Mouse (Mus musculus) thymus, adult 2 months (tissue): ENCODE results near the gene Acot5. TPM values are rescaled to one million over a fixed set of nuclear protein-coding genes. Genes with fewer than 3 reads are reported as not detected.

Source experiments
- DNase-seq: peaks from one replicate; pipeline ENCODE4 v3.0.0; 2021
- H3K27ac ChIP-seq: fragments of 200-500 bp; 2 replicates; pipeline ENCODE4 v1.5.1; 2012; ENCODE audit warnings: low read length, control low read depth; ENCODE audit not compliant: control insufficient read depth, insufficient read depth
- H3K27me3 ChIP-seq: fragments of 200-500 bp; 2 replicates; pipeline ENCODE4 v1.6.1; 2012; ENCODE audit warnings: mild to moderate bottlenecking, low read length, moderate library complexity, mixed read lengths; ENCODE audit not compliant: control insufficient read depth, insufficient read depth
- H3K36me3 ChIP-seq: fragments of 200-500 bp; 2 replicates; pipeline ENCODE4 v1.6.1; 2012; ENCODE audit warnings: mild to moderate bottlenecking, low read length, moderate library complexity; ENCODE audit not compliant: control insufficient read depth, insufficient read depth
- H3K4me1 ChIP-seq: fragments of 200-500 bp; replicated peaks from 2 replicates; pipeline ENCODE4 v1.6.1; 2012; ENCODE audit warnings: low read length; ENCODE audit not compliant: control insufficient read depth, insufficient read depth
- H3K4me3 ChIP-seq: fragments of 200-500 bp; 2 replicates; pipeline ENCODE4 v1.5.1; 2012; ENCODE audit warnings: mild to moderate bottlenecking, low read length, control low read depth, moderate library complexity; ENCODE audit not compliant: control insufficient read depth, insufficient read depth
- CTCF ChIP-seq: fragments of 200-500 bp; IDR thresholded peaks from 2 replicates; pipeline ENCODE4 v1.5.1; 2012; ENCODE audit warnings: mild to moderate bottlenecking, control low read depth, low read length, moderate library complexity, borderline replicate concordance; ENCODE audit not compliant: control insufficient read depth, poor library complexity, insufficient read depth; ENCODE audit errors: extremely low read depth
- POLR2A ChIP-seq: fragments of 200-500 bp; IDR thresholded peaks from 2 replicates; pipeline ENCODE4 v1.6.1; 2012; ENCODE audit warnings: mild to moderate bottlenecking, low read length, control low read depth, moderate library complexity; ENCODE audit not compliant: control insufficient read depth, poor library complexity, insufficient read depth; ENCODE audit errors: extremely low read depth
- WGBS: fragments of 180-500 bp; shearing (Covaris S2); methylation state at CpG from one replicate; pipeline ENCODE4 v1.1.7; 2018; 5-methylcytosine and 5-hydroxymethylcytosine counted together
- polyA plus RNA-seq: library from polyadenylated mRNA; depleted of rRNA; stranded (reverse); fragments of >200 nt; gene quantifications from 2 replicates; pipeline ENCODE4 v1.2.3, GENCODE M21; 2012; rRNA removed

Acot5 gene
- polyA plus RNA-seq, 1 experiment, result 1.1 TPM

DNA sequence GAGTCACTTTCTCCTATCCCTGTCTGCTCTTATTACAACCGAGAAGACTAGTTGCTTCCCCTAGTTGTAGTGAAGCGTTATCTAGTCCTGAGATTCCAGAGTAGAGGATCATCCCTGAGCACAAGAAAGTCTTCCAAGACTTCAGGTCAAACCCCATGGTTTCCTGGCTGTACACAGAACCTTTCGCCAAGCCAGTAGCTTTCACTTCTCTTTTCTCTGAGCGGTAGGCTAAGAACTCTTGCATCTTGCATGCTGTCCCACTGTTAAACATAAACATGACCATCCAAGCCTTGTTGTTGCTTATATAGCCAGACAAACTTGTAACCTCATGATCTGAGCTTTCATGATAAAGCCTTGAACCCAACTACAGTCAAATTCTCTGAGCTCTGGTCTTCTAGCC is 41.7 kb downstream of the Acot5 start:
- 89% methylated on average over 4 of the region's 4 CpGs for WGBS
- H3K4me3 ChIP-seq, result no peak overlapping the region
- no peak overlapping the region for H3K27ac ChIP-seq
- peaks cover 6% of the 10 kb centered on the region for H3K4me1 ChIP-seq
- DNase-seq, result no peak
- TF ChIP-seq POLR2A, result no peak
- TF ChIP-seq CTCF, result no peak
- H3K27me3 ChIP-seq, result no peaks in the 10 kb centered on the region
- H3K36me3 ChIP-seq, result no peaks in the 10 kb centered on the region

DNA sequence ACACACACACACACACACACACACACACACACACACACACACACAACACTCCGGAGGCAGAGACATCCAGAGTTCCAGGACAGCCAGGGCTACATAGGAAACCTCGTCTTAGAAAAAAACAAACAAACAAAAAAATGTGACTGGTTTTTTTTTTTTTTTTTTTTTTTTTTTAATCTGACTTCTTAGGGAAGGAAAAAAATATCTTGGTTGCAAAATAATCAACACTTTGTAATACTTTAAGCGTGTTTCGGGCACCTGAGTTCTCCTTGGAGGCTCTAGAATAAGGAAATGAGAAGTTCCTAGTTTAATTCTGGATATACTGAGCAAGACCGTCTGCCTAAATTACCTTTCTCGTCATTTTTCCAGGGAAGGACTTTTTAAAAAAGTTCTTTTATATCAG is 44.6 kb downstream of the Acot5 start:
- Histone ChIP-seq H3K27ac (no peak overlapping the region), H3K27me3 (no peaks in the 10 kb centered on the region), H3K4me3 (no peak overlapping the region), H3K4me1 (peaks cover 6% of the 10 kb centered on the region), H3K36me3 (no peaks in the 10 kb centered on the region)
- TF ChIP-seq POLR2A (no peak), CTCF (no peak)
- DNase-seq, result no peak
- 43% methylated on average over 6 of the region's 6 CpGs for WGBS

DNA sequence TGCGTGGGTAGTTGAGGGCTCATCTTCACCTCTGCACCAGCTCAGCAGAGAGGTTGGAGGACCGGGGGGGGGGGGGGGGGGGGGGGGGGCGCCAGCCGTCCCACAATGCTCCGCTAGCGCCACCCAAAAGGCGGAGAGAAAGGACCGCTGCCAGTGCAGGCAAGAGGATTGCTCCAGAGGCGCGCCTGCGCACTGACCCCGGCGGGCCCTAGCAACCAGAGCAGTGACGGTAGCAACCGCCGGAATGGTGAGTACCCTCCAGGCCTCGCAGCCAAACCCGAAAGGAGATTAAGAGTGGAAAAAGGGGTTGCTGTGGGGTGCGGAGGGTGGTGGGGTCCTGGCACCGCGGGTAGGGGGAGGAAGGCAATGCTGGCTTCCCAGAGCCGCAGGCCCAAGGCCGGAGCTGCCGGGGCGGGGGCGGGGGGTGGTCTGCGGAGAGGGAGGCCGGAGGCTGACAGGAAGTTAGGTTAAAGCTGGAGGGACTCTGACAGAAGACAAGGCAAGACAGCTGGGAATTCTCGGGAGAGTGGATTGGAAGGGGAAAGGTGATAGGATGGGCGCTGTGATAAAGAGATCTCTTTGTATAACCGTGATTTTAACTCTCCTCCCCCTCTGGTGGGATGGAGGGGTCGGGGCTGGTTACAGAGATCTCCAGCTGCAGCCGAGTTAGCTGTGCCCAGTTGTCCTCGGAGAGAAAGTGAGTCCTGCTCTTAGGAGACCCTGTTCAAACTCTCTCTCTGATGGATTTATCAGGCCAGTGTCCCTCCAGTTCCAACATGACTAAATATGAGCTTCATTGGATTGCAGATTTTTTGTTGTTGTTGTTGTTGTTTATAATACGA is 45.2 kb downstream of the Acot5 start, which contains the start of gene Dnal1:
Dnal1 (plus strand) TSS at position 214 of the 842 bp plus-strand sequence.
- Histone ChIP-seq H3K4me3 (peak within 1 kb of the TSS; percentile 45), H3K27ac (no peak within 1 kb of the TSS), H3K27me3 (no peaks in the 10 kb centered on the region), H3K4me1 (peaks cover 6% of the 10 kb centered on the region), H3K36me3 (no peaks in the 10 kb centered on the region)
- DNase-seq, result peak; percentile 81
- TF ChIP-seq CTCF, result no peak
- no peak for TF ChIP-seq POLR2A
- 5% methylated on average over 30 of the region's 35 CpGs for WGBS

DNA sequence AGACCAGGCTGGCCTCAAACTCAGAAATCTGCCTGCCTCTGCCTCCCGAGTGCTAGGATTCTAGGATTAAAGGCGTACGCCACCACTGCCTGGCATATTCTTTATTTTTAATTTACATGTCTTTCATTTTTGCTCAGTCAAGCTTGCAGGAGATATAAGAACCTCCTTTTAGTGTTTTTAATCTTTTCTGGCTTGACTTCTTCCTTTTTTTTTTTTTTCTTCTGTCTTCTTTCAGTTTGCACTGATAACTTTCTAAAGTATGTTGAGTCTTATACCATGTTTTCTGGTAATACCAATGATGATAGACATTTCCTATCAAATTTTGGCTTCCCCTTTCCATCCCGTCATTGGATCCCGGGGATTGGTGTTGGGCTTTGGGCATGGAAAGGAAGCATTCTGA is 50.5 kb downstream of the Acot5 start:
- Histone ChIP-seq H3K4me1 (peaks cover 3% of the 10 kb centered on the region), H3K36me3 (no peaks in the 10 kb centered on the region), H3K4me3 (no peak overlapping the region), H3K27me3 (no peaks in the 10 kb centered on the region), H3K27ac (no peak overlapping the region)
- no peak for TF ChIP-seq POLR2A
- no peak for TF ChIP-seq CTCF
- WGBS, result 97% methylated on average over 5 of the region's 5 CpGs
- DNase-seq, result no peak

Other genes starting within 250 kb of the Acot5 start
- 42.0 and 44.4 TPM in 2 replicates for gene Numb, start 147.4 kb upstream of the Acot5 start, polyA plus RNA-seq
- 23.9 and 32.9 TPM in 2 replicates for gene Riox1, start 118.7 kb upstream of the Acot5 start, polyA plus RNA-seq
- not detected in 2 replicates for gene Heatr4, start 84.5 kb upstream of the Acot5 start, polyA plus RNA-seq
- gene Acot2, start 81.5 kb upstream of the Acot5 start, polyA plus RNA-seq, result 9.1 and 11.2 TPM in 2 replicates
- 3.6 TPM in 2 replicates for gene Acot1, start 59.8 kb upstream of the Acot5 start, polyA plus RNA-seq
- 0.65 and 0.66 TPM in 2 replicates for gene Acot4, start 30.9 kb upstream of the Acot5 start, polyA plus RNA-seq
- not detected in 2 replicates for gene Gm49366, start 30.4 kb upstream of the Acot5 start, polyA plus RNA-seq
- gene Acot3, start 17.2 kb upstream of the Acot5 start, polyA plus RNA-seq, result not detected in 2 replicates
- 1.5 and 1.6 TPM in 2 replicates for gene Acot6, start 31.3 kb downstream of the Acot5 start, polyA plus RNA-seq
- 2.2 and 3.0 TPM in 2 replicates for gene Dnal1, start 45.0 kb downstream of the Acot5 start, polyA plus RNA-seq
- gene Pnma1, start 79.2 kb downstream of the Acot5 start, polyA plus RNA-seq, result 0.24 and 0.28 TPM in 2 replicates
- 26.1 and 30.9 TPM in 2 replicates for gene Elmsan1, start 149.6 kb downstream of the Acot5 start, polyA plus RNA-seq
- gene Ptgr2, start 215.9 kb downstream of the Acot5 start, polyA plus RNA-seq, result 7.4 and 8.1 TPM in 2 replicates
- gene Zfp410, start 247.5 kb downstream of the Acot5 start, polyA plus RNA-seq, result 59.1 and 59.5 TPM in 2 replicates